Mouse (Mus musculus): ENCODE results near the gene Chil4.

Gene Chil4

GRCm38 (mm10) chr3:106167464-106167863 lies 51.8 kb downstream of the Chil4 start, which contains the start of gene Chil3:
Chil3 (minus strand) TSS chr3:106167564.
- no peak for DNase-seq (ENCODE audit: low spot score)

GRCm38 (mm10) chr3:106154413-106154812 lies 64.9 kb downstream of the Chil4 start:
- no peak for DNase-seq (ENCODE audit: low spot score)

Data from yolk sac, embryonic 10.5 days (tissue).